Mouse (Mus musculus) brain, embryonic 14.5 days (tissue): Measurements from ENCODE around the gene Xaf1.

Experiments used
- CTCF ChIP-seq: fragments of 200-500 bp; IDR thresholded peaks from 2 replicates; pipeline ENCODE4 v1.5.1; 2012; ENCODE audit warnings: inconsistent platforms, mild to moderate bottlenecking, moderate library complexity, borderline replicate concordance; ENCODE audit not compliant: insufficient read depth, insufficient read length; ENCODE audit errors: extremely low read depth
- POLR2A ChIP-seq: fragments of 200-500 bp; IDR thresholded peaks from 2 replicates; pipeline ENCODE4 v1.6.1; 2012; ENCODE audit warnings: mild to moderate bottlenecking, inconsistent platforms, borderline replicate concordance; ENCODE audit not compliant: poor library complexity, insufficient read depth, insufficient read length, severe bottlenecking; ENCODE audit errors: extremely low read depth

GRCm38 (mm10) chr11:72271761-72272160, 29.7 kb upstream of the Xaf1 start:
- TF ChIP-seq POLR2A (no peak), CTCF (no peak)
